In the genomic region with DNA sequence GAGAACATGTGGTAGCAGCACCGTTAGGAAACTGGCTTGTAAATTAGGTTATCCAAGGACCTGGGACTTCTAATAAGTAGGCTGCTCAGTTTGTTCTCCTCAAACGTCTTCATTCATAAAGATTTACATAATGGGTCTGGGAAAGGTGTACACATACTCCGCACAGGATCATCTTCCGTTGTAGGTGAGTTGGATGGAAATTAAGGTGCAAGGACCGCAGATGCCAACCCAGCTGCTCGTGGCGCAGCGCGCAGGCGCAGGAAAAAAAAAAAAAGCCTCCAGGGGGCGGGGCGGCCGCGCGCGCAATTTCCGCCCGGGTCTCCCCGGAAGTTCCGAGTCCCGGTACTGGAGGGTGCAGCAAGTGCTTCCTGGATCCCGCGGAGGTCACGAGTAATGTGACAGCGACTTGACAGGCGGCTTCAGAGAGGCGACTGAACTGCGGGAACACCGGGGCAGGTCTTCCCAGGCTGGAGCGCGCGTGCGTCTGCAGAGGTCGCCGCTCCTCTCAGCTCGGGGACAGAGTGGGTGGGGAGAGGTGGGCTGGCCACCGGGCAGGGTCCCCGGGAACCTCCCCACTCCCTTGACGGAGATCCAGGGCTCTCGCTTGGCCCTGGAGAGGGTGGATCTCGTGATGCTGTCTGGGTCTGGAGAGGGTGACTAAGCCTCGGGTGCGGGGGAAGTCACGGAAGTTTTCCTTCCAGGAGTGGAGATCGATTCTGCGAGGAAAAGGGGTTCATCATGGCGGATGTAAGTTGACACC, we compare ENCODE assay signal across 8 mouse cellular contexts. TPM values are rescaled to one million over a fixed set of nuclear protein-coding genes. Genes with fewer than 3 reads are reported as not detected.
A peak's percentile ranks its signal among the peaks of the same experiment; 100 is the strongest.
DNase-seq lines count a peak whose midpoint lies in the region; ATAC-seq lines count a peak whose summit lies in the region.

TSS of gene Lamtor3 (plus strand) at position 335 of the 760 bp plus-strand sequence.

- peak; percentile 93 for ATAC-seq in hindbrain, embryonic 15.5 days (ENCODE audit: low FRiP score, low read depth)

- DNase-seq in R1 (ENCODE audit: low read depth, low spot score): peak; percentile 87
- DNase-seq in cerebellum, postnatal 25 days: peak; percentile 89 to 94
- DNase-seq in frontal cortex, postnatal 36 days (ENCODE audit: low spot score in 2 of 2): peak; percentile 83 to 86
- DNase-seq in left cerebral cortex, adult 11 months (ENCODE audit: low spot score): peak; percentile 70
- DNase-seq in lung, postnatal 4 days: peak; percentile 92 to 93
- peak; percentile 88 for DNase-seq in retina, postnatal 7 days (ENCODE audit: low read depth, low spot score)
- peak; percentile 77 for DNase-seq in urinary bladder, adult 2 months (ENCODE audit: low spot score)

- peaks cover 34% of the 10 kb centered on the region for H3K4me1 ChIP-seq in hindbrain, embryonic 15.5 days (replicated peaks)

- H3K27ac ChIP-seq in hindbrain, embryonic 15.5 days (replicated peaks): peak within 1 kb of the TSS; percentile 90

- peak within 1 kb of the TSS; percentile 75 for H3K4me2 ChIP-seq in hindbrain, embryonic 15.5 days

- WGBS in hindbrain, embryonic 15.5 days: under 1% methylated on average over 45 of the region's 47 CpGs

- H3K9ac ChIP-seq in hindbrain, embryonic 15.5 days: peak within 1 kb of the TSS; percentile 86

- peak within 1 kb of the TSS; percentile 95 for H3K4me3 ChIP-seq in hindbrain, embryonic 15.5 days

- no peaks in the 10 kb centered on the region for H3K9me3 ChIP-seq in hindbrain, embryonic 15.5 days

- H3K27me3 ChIP-seq in hindbrain, embryonic 15.5 days: no peaks in the 10 kb centered on the region

- H3K36me3 ChIP-seq in hindbrain, embryonic 15.5 days: peaks cover 17% of the 10 kb centered on the region

RNA-seq across cellular contexts. Expression of gene Lamtor3, which starts in this region (rescaled TPM):
- polyA plus RNA-seq in hindbrain, embryonic 15.5 days (2015; fragmentation: Nextera tagmentation; extraction: Ambion mirVana): 126 and 130 TPM in 2 replicates
- 81.4 and 102 TPM in 2 replicates for polyA plus RNA-seq in urinary bladder, adult 2 months (2012; rRNA removed)

Comparison
In these comparisons a context has a peak if more than half of its experiments do, and no peak if none do; other contexts are left out.
1. Peak in every context shown above with its lines: DNase-seq, ATAC-seq, H3K4me3 ChIP-seq and H3K27ac ChIP-seq.